Comparison of ENCODE assay signal across 11 mouse cellular contexts in genomic region chr17:7902362-7902761, GRCm38 (mm10). TPM values are rescaled to one million over a fixed set of nuclear protein-coding genes. Genes with fewer than 3 reads are reported as not detected.
A peak's percentile ranks its signal among the peaks of the same experiment; 100 is the strongest.
DNase-seq lines count a peak whose midpoint lies in the region; ATAC-seq and TF ChIP-seq lines count a peak whose summit lies in the region.
"Had no signal": no experiment of that assay in that cellular context is flagged by ENCODE, and none has a peak within 500 bp of the region (broad histone marks: within the 10 kb centered on the region; RNA-seq: fewer than 3 reads in every experiment).

No protein-coding gene starts in this region.

- no peaks in the 10 kb centered on the region for H3K36me3 ChIP-seq in MEL (ENCODE audit: control insufficient read depth in 1 of 2, insufficient read depth in 2 of 2, low read length in 2 of 2)
- no peaks in the 10 kb centered on the region for H3K36me3 ChIP-seq in kidney, embryonic 16.5 days (ENCODE audit: insufficient read depth, low read length)
- no peaks in the 10 kb centered on the region for H3K36me3 ChIP-seq in hindbrain, embryonic 11.5 days (ENCODE audit: control insufficient read depth, insufficient read depth, low read length)
- H3K36me3 ChIP-seq: embryonic facial prominence, embryonic 13.5 days; heart, embryonic 13.5 days had no signal

- DNase-seq in left cerebral cortex, postnatal 14 days (ENCODE audit: low spot score in 2 of 2) = peak; percentile 53 to 79
- DNase-seq in left cerebral cortex, adult 8-10 months (ENCODE audit: low spot score in 2 of 2) = no peak
- peak; percentile 27 for DNase-seq in MEL (ENCODE audit: low read depth, low spot score)
- DNase-seq in left cerebral cortex, postnatal 4 days = peak; percentile 62
- DNase-seq in spleen, postnatal 36 days (ENCODE audit: low spot score in 2 of 2) = peak; percentile 78 to 85
- DNase-seq in hindbrain, embryonic 11.5 days (ENCODE audit: low spot score) = no peak
- DNase-seq in ovary, adult 18-20 months (ENCODE audit: low spot score) = no peak

- no peak overlapping the region for H3K4me2 ChIP-seq in kidney, embryonic 16.5 days (replicated peaks; ENCODE audit: low read depth, low read length)
- no peak overlapping the region for H3K4me2 ChIP-seq in hindbrain, embryonic 11.5 days (replicated peaks; ENCODE audit: low read depth, low read length)
- H3K4me2 ChIP-seq: embryonic facial prominence, embryonic 13.5 days; heart, embryonic 13.5 days had no signal

- no peak overlapping the region for H3K4me3 ChIP-seq in MEL (ENCODE audit: control insufficient read depth in 1 of 2, insufficient read depth in 1 of 2, low read depth in 2 of 2, low read length in 2 of 2)
- no peak overlapping the region for H3K4me3 ChIP-seq in kidney, embryonic 16.5 days (ENCODE audit: low read length)
- H3K4me3 ChIP-seq in hindbrain, embryonic 11.5 days (ENCODE audit: low read depth, low read length) = no peak overlapping the region
- H3K4me3 ChIP-seq: embryonic facial prominence, embryonic 13.5 days; heart, embryonic 13.5 days; megakaryocyte, embryonic 14.5 days had no signal

- no peaks in the 10 kb centered on the region for H3K79me2 ChIP-seq in MEL (ENCODE audit: control insufficient read depth, insufficient read depth, low read length, poor library complexity)

- ATAC-seq in kidney, embryonic 16.5 days (ENCODE audit: low FRiP score, low TSS enrichment) = no peak
- ATAC-seq in hindbrain, embryonic 11.5 days (ENCODE audit: low FRiP score) = no peak

- intact Hi-C loops in left cerebral cortex, postnatal 14 days (cut with DNase I) = no loop called here
- intact Hi-C loops in left cerebral cortex, postnatal 4 days (cut with DNase I) = no loop called here

- no peak overlapping the region for H3K9ac ChIP-seq in MEL (ENCODE audit: control insufficient read depth, low read depth, low read length, poor library complexity, severe bottlenecking)
- no peak overlapping the region for H3K9ac ChIP-seq in kidney, embryonic 16.5 days (replicated peaks; ENCODE audit: low read length)
- H3K9ac ChIP-seq in hindbrain, embryonic 11.5 days (ENCODE audit: low read depth, low read length) = no peak overlapping the region
- H3K9ac ChIP-seq: embryonic facial prominence, embryonic 13.5 days; heart, embryonic 13.5 days had no signal

- no peak for TF ChIP-seq RAD21 in MEL (IDR thresholded peaks at IDR 0.05; ENCODE audit: low read depth, low read length)

- WGBS in kidney, embryonic 16.5 days = 73% methylated on average over 3 of the region's 3 CpGs
- 82% methylated on average over 3 of the region's 3 CpGs for WGBS in hindbrain, embryonic 11.5 days

- peaks cover 1 to 4% of the 10 kb centered on the region in 2 experiments; a peak in 3 of 4 replicates for H3K27me3 ChIP-seq in MEL (ENCODE audit: control insufficient read depth in 1 of 2, insufficient read depth in 2 of 2, low read length in 2 of 2)
- H3K27me3 ChIP-seq in kidney, embryonic 16.5 days (ENCODE audit: insufficient read depth, low read length) = no peaks in the 10 kb centered on the region
- H3K27me3 ChIP-seq in hindbrain, embryonic 11.5 days (ENCODE audit: control insufficient read depth, insufficient read depth, low read length) = no peaks in the 10 kb centered on the region
- H3K27me3 ChIP-seq: embryonic facial prominence, embryonic 13.5 days; megakaryocyte, embryonic 14.5 days had no signal

- H3K9me3 ChIP-seq in MEL (replicated peaks; ENCODE audit: insufficient read depth, low read length) = no peaks in the 10 kb centered on the region
- H3K9me3 ChIP-seq in kidney, embryonic 16.5 days (ENCODE audit: low read length) = no peaks in the 10 kb centered on the region
- no peaks in the 10 kb centered on the region for H3K9me3 ChIP-seq in hindbrain, embryonic 11.5 days (ENCODE audit: control insufficient read depth, low read length)
- H3K9me3 ChIP-seq: embryonic facial prominence, embryonic 13.5 days; heart, embryonic 13.5 days; megakaryocyte, embryonic 14.5 days had no signal

- H3K27ac ChIP-seq in MEL (ENCODE audit: control insufficient read depth, low read depth, low read length) = no peak overlapping the region
- no peak overlapping the region for H3K27ac ChIP-seq in kidney, embryonic 16.5 days (ENCODE audit: low read length)
- no peak overlapping the region for H3K27ac ChIP-seq in hindbrain, embryonic 11.5 days (ENCODE audit: low read depth, low read length)
- H3K27ac ChIP-seq: embryonic facial prominence, embryonic 13.5 days; heart, embryonic 13.5 days had no signal

- no peaks in the 10 kb centered on the region for H3K4me1 ChIP-seq in MEL (ENCODE audit: control insufficient read depth in 1 of 2, insufficient read depth in 2 of 2, low read length in 2 of 2)
- no peaks in the 10 kb centered on the region for H3K4me1 ChIP-seq in kidney, embryonic 16.5 days (ENCODE audit: insufficient read depth, low read length)
- no peaks in the 10 kb centered on the region for H3K4me1 ChIP-seq in hindbrain, embryonic 11.5 days (replicated peaks; ENCODE audit: control insufficient read depth, insufficient read depth, low read length)
- H3K4me1 ChIP-seq: embryonic facial prominence, embryonic 13.5 days; heart, embryonic 13.5 days had no signal

- TF ChIP-seq EP300 in MEL (IDR thresholded peaks at IDR 0.05; ENCODE audit: low read depth in 1 of 2, low read length in 2 of 2) = no peak

- no peak for TF ChIP-seq CTCF in MEL (IDR thresholded peaks at IDR 0.05 in 2 of 3, conservative IDR thresholded peaks at IDR 0.05 in 1 of 3; ENCODE audit: control insufficient read depth in 1 of 3, insufficient read depth in 1 of 3, low read depth in 2 of 3, low read length in 3 of 3, poor library complexity in 1 of 3, severe bottlenecking in 1 of 3)

- no peak for TF ChIP-seq POLR2A in MEL (IDR thresholded peaks at IDR 0.05; ENCODE audit: control insufficient read depth in 1 of 2, insufficient read depth in 1 of 2, low read depth in 1 of 2, low read length in 2 of 2, poor library complexity in 1 of 2)

TF ChIP-seq in MEL, 35 proteins besides CTCF, POLR2A, EP300 and RAD21:
- TF ChIP-seq ZNF384 (IDR thresholded peaks at IDR 0.05; ENCODE audit: low read depth, low read length) (no peak), BHLHE40 (IDR thresholded peaks at IDR 0.05; ENCODE audit: borderline replicate concordance, low read depth, low read length) (peak; percentile 22; the same call in 1 of the 2 replicates), USF1 (IDR thresholded peaks at IDR 0.05; ENCODE audit: low read depth, low read length) (peak; percentile 74), SIN3A (IDR thresholded peaks at IDR 0.05; ENCODE audit: low read length) (no peak), MAX (IDR thresholded peaks at IDR 0.05; ENCODE audit: low read length) (0 out of 2 replicates have a peak, but pooled peaks have one; percentile 19)

RNA-seq across cellular contexts. Expression of gene Tagap, which starts 23.4 kb away (rescaled TPM):
- 1 to 10 TPM; 4.9 TPM for total RNA-seq in left cerebral cortex, postnatal 14 days (2021)
- total RNA-seq in left cerebral cortex, adult 8-10 months (2022) = 1 to 10 TPM; 5.9 to 6.8 (median 6.6) TPM
- total RNA-seq in MEL (2012; rRNA removed) = 3.3 and 4.3 TPM in 2 replicates
- polyA plus RNA-seq in MEL (2012; ENCODE audit: insufficient read depth in 1 of 2, insufficient read length in 2 of 2, low read depth in 1 of 2, low replicate concordance in 2 of 2, missing spikeins in 1 of 2) = 1 to 10 TPM in 1 of 2 experiments, not detected in 1; 4.5 TPM
- 1 to 10 TPM; 3.6 to 3.9 TPM for total RNA-seq in left cerebral cortex, postnatal 4 days (2021)
- 0.60 and 0.68 TPM in 2 replicates for polyA plus RNA-seq in kidney, embryonic 16.5 days (2015; fragmentation: Nextera tagmentation; extraction: Ambion mirVana)
- 0.51 and 0.52 TPM in 2 replicates for polyA plus RNA-seq in hindbrain, embryonic 11.5 days (2014; fragmentation: Nextera tagmentation; extraction: Ambion mirVana)

RNA-seq across cellular contexts. Expression of gene Rsph3a, which starts 43.1 kb away (rescaled TPM):
- 10 to 100 TPM; 33.6 to 39.1 TPM for total RNA-seq in left cerebral cortex, postnatal 14 days (2021)
- total RNA-seq in left cerebral cortex, adult 8-10 months (2022) = 10 to 100 TPM; 27.8 to 50.4 (median 34.7) TPM
- total RNA-seq in MEL (2012; rRNA removed) = 18.7 and 25.5 TPM in 2 replicates
- polyA plus RNA-seq in MEL (2012; ENCODE audit: insufficient read depth in 1 of 2, insufficient read length in 2 of 2, low read depth in 1 of 2, low replicate concordance in 2 of 2, missing spikeins in 1 of 2) = 10 to 100 TPM in 1 of 2 experiments, not detected in 1; 37.4 TPM
- 10 to 100 TPM; 47.3 TPM for total RNA-seq in left cerebral cortex, postnatal 4 days (2021)
- polyA plus RNA-seq in kidney, embryonic 16.5 days (2015; fragmentation: Nextera tagmentation; extraction: Ambion mirVana) = 60.3 and 65.3 TPM in 2 replicates
- 63.4 and 67.6 TPM in 2 replicates for polyA plus RNA-seq in hindbrain, embryonic 11.5 days (2014; fragmentation: Nextera tagmentation; extraction: Ambion mirVana)

Comparison
In these comparisons a context has a peak if more than half of its experiments do, and no peak if none do; other contexts are left out.
1. DNase-seq: peak in left cerebral cortex, postnatal 14 days (2 of 2), MEL (single experiment), left cerebral cortex, postnatal 4 days (single experiment) and spleen, postnatal 36 days (2 of 2); none in left cerebral cortex, adult 8-10 months (0 of 2), hindbrain, embryonic 11.5 days (single experiment) and ovary, adult 18-20 months (single experiment).